Mouse (Mus musculus): ENCODE results near the gene Ctnna3. TPM values are rescaled to one million over a fixed set of nuclear protein-coding genes. Genes with fewer than 3 reads are reported as not detected.

Gene Ctnna3
- total RNA-seq, 2 experiments from 2014 or later = 4.0 to 4.4 TPM

DNA sequence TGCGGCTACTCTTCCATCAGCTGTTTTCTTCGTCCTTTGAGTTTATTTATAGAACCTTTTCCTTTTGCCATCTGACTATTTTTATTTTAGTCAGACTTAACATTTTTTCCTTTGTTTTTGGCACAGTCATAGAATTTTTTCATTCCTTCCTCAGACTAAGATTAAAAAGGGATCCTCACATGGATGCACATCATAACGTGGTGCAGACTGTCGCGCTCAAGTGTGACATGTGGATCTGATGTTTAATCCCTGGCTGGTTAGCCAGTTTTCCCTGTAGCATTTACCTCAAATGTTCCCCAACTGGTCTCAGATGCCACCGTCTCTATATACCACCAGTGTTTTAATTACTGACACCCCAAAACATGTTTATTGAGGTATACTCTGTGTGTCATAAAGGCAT is 246.4 kb downstream of the Ctnna3 start:
- no peak for DNase-seq (ENCODE audit: low spot score in 2 of 2)

DNA sequence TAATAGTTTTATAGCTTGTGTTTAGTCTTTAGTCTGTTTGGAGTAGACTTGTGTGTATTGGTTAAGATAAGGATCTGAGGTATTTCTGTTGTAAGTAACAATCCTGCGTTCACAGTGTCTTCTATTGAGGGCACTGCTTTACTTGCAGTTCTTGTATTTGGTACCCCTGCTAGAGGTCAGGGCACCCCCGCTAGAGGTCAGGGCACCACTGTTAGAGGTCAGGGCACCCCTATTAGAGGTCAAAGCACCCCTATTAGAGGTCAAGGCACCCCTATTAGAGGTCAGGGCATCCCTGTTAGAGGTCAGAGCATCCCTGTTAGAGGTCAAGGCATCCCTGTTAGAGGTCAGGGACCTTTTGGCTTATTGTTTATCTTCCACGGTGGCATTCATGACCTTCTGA is 259.3 kb downstream of the Ctnna3 start:
- no peak for DNase-seq (ENCODE audit: low spot score in 2 of 2)

DNA sequence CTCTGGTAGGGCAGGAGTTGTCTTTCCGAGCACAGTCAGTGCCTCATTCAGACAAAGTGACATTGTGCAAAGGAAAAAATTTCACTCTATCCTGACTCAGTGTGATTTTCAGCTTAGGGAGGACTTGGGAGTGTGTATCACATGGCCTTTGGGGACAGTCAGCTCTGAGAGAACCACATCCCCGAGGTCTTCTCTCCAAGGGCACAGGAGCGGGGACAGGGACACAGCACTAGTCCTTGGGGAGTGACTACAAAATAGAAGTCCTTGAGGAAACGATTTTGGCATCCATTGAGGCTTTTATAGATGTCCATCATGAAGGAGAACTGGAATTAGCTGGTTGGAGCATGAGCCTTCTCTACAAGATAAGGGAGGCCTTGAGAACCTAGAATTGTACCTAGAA is 259.8 kb downstream of the Ctnna3 start:
- DNase-seq (ENCODE audit: low spot score in 2 of 2) = no peak

DNA sequence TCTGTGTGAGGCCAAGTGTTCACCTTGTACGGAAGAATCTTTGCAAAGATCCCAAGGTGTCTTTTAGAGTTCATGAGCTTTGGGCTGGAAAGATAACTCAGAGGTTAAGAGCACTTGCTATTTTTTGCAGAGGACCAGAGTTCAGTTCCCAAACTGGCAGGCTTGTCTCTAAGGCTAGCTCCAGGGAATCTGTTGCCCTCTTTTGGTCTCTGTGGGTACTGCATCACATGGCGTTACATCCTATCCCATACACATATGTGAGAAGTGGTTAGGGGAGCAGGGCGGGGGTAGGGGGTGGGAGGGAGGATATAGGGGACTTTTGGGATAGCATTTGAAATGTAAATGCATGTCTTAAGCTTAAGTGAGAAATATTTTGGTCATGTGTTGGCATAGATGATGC is 262.1 kb downstream of the Ctnna3 start:
- no peak for DNase-seq (ENCODE audit: low spot score in 2 of 2)

DNA sequence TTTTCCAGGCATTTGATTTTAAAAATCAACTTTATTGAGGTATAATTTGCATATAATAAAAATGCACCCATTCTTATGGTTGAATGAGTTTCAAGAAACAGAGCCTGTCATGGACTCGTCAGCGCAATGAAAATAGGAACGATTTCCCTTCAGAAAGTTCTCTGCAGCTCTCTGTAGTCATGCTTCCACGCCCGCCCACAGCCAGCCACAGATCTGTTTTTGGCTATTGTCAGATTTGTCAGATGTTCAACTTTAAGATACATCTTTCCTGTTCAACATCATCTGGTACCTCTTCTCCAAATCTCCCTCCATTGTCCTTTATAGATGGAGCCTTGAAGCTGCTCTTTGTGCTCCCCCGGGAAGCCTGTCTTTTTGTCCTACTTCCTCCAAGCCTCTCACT is 280.3 kb downstream of the Ctnna3 start:
- no peak for DNase-seq (ENCODE audit: low spot score in 2 of 2)

DNA sequence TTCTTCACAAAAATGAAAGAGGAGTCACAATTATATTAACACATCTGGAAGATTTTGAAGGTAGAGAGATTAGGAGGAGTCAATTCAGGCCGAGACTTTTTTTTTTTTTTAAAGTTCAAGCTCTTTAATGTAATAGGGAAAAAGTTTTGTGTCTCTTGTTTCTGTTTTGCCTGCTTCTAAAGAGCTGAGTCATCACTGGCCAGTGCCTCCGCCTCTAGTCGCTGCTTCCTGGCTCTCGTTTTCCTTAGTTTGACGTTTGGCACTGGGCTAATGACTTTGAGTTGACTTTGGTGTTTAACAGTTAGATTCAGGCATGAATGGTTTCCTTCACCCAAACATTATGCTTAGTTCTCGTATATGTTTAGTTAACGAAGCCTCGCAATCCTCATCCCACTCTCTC is 282.6 kb downstream of the Ctnna3 start:
- DNase-seq (ENCODE audit: low spot score in 2 of 2) = no peak

DNA sequence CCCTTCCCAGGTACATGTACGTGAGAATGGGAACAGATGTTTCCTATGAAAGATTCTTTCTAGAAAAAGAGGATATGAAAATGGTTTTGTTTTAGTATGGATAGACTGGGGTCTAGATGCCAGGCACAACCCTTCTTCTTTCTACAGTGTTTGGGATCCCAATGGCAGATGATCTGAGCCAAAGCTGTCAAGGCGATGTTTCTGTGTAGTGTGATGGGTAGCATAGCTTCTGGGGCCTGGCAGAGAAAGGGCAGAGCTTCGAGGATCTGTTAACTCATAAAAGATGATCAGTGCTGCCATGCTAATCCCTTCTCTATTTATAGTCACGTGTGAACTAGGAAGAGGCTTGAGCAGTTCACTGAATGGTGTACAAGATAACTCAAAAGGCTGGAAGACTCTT is 284.3 kb downstream of the Ctnna3 start:
- DNase-seq (ENCODE audit: low spot score in 2 of 2) = no peak

DNA sequence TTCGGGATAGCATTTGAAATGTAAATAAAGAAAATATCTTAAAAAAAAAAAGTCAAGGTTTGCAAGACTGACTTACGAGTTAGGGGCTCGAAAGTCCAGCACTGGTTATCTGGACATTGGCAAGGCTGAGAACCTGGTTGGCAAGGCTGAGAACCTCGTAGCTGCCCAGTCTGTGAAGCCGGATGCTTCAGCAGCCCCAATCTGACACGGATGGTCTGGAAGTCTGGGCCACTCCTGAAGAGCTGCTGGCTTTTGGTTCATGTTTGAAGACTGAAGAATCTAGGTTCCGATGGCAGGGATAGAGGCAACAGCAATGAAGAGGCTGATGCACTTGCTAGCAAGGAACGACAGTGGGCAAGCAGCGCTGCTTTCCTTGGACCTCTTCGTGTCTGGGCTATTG is 339.0 kb downstream of the Ctnna3 start:
- DNase-seq (ENCODE audit: low spot score in 2 of 2) = no peak

DNA sequence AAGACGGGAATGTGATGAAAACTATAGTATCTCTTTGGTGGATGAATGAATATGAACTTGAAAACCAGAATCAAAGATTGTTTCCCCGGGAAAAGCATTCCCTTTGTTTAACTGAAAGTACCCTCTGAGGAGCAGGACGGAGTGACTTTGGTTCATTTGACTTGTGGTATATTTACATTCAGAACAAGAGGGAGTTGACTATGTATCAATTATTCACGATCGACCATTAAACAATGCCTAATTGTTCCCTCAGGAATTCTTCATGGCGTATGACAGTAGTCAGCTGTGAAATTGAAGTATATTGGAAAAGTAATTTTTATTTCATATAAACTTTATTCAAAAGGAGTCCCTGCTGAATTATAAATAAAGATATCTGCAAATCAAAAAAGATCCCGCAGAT is 341.8 kb downstream of the Ctnna3 start:
- DNase-seq (ENCODE audit: low spot score in 2 of 2) = no peak

DNA sequence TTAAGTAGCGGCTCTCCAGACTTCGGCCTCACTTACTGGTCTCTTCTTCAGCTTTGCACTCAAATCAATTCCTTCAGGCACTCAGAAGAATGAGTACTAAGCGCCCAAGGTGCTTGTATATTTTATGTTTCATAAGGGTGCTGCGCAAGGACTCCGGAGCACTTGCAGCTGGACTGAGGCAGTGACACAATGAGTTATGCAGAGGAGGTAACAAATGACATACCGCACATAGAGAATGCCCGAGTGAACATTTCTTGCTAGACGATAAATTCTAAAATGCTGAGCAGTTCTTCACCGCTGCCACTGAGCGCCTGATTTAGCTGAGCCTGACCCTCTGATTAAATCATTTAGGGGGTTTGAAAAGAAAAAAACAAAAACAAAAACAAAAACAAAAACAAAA is 342.2 kb downstream of the Ctnna3 start:
- no peak for DNase-seq (ENCODE audit: low spot score in 2 of 2)

DNA sequence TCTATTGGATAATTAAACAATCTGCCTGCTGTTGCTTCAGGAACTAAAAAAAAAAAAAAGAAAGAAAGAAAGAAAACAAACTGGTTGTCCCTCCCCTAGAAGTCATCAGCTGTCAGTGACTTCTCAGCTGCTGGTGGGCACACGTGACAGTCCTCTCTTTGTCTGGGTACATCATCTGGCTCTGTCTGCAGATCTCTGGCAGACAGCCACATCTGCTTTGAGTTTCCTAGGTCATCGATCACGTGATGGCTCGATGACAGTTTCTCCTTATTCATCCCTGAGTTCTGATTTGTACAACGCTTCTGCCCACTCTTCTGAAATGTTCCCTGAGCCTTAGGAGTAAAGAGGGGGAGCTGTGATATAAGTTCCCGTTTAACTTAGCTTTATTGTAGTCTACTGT is 352.1 kb downstream of the Ctnna3 start:
- DNase-seq (ENCODE audit: low spot score in 2 of 2) = no peak

DNA sequence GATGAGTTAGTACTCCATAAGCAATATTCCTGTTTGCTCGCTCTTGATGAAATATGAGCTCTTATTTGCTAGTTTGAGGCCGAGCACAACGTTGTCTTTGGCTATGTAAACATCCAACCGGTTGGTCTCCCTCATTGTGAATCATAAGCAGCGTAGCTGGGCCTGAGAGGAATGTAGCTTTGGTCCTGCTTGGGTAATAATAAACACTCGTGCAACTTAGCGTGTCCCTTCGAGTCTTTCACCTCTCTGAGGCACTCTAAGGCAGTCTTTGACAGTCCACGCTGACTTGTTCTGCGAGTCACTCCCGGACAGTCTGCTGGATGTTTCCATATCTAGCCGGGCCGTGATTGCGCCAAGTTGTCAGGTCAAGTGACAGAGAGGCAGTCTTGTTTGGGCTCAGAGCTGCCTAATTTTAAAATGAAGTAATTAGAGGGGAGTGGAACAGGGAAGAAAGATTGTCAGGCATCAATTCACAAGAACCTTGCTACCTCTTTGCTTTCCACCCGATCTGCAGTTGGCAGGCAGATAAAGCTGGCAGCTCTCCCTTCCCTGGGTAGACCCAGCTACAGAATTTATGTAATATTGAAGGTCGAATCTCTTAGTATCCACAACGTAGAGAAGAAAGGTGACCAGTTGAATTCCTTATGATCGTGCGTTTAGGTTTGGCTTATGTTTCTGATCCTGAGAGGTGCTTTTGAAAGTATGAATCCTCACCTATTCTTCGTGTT is 355.1 kb downstream of the Ctnna3 start:
- DNase-seq (ENCODE audit: low spot score in 2 of 2) = no peak

DNA sequence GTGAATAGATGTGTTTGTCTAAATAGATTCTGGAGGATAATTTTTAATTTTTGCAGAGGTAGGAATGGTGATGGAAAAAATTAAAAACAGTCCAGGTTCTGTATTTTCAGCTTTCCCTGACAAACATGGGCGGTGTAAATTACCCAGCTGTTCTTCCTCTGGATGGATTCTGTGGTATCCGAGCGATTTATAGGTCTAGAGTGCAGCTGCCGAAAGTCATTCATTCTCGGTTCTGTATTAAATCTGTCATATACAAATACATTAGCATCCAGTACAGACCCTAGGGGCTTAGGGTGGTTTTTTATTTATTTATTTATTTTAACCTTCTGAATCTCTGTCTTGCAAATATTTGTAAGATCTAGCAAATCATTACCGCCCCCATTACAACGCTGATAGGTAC is 356.5 kb downstream of the Ctnna3 start:
- no peak for DNase-seq (ENCODE audit: low spot score in 2 of 2)

DNA sequence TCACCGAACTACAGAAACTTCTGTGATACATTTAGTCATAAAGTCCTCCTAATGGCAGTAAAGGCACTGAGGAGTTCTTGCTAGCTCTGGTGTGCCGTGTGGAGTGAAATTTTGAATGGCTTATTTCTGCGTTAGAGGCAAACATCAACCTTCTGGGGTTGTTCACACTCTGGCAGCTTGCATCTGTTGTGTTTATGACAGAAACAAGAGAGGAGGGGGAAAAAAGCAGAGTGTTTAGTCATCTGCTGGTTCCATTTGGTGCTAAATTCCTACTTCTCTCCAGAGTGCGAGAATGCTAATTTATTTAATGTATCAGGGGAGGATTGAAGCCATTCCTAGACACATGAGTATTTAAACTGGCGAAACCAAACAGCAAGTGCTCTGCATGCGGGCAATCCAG is 374.0 kb downstream of the Ctnna3 start:
- DNase-seq (ENCODE audit: low spot score in 2 of 2) = no peak

DNA sequence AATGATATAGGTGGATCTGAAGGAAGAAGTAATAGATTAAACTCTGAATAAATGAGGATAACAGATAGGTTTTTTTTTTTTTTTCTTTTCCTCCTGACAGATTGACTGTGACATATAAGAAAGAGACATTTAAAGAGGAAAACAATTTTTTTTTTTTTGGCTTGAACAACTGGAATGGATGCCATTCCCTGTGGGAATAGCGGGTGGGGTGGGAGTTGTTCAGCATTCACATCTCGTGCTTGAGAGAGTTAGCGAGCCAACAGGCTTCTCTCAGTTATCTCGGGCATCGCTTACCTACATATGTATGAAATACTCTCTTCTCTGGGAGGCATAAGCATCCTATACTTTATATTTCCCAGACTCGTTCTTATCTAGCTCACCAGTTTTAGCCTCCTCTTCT is 375.7 kb downstream of the Ctnna3 start:
- no peak for DNase-seq (ENCODE audit: low spot score in 2 of 2)

DNA sequence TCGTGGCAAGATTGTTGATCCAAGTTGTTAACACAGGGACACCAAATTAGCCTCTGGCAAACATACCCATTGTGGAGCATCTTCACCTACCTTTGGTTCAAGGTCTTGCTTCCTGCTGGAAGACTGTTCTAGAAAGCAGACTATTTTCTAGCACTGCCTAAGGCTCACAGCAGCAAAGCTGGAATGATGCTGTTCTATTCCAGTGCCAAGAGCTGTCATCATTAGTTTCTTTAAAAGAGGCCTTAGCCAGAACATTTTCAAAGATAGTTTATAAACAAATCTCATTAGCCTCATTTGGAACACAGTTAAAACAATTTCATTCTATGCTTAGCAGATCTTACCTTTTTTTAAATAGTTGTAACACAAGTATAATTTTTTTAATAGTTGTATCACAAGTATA is 376.4 kb downstream of the Ctnna3 start:
- no peak for DNase-seq (ENCODE audit: low spot score in 2 of 2)

DNA sequence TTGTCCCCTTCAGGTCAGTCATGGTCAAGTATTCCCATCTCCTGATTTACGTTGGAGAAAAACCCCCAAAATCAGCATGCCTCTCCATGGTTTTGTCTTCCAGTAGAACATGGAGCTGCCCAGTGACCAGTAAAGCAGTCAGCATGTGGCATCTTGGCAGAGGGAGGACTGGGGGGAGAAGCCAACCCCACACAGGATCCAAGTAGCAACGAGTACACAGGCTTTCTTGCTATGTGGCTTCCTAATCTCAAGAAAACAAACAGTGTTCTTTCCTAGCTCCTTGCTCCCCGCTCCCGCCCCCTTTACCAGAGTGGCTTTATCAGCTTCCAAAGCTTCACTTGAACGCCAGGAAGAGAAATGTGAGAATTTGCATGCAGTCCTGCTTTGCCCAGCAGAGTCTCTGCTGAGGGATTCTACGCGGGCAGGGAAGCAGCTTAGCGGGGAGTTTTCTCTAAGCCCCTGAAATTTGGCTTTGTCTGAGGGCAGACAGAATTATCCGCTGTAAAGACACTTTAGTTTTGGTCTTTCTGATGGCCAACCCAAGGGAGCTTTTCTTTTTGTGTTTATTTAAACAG is 380.2 kb downstream of the Ctnna3 start:
- no peak for DNase-seq (ENCODE audit: low spot score in 2 of 2)

DNA sequence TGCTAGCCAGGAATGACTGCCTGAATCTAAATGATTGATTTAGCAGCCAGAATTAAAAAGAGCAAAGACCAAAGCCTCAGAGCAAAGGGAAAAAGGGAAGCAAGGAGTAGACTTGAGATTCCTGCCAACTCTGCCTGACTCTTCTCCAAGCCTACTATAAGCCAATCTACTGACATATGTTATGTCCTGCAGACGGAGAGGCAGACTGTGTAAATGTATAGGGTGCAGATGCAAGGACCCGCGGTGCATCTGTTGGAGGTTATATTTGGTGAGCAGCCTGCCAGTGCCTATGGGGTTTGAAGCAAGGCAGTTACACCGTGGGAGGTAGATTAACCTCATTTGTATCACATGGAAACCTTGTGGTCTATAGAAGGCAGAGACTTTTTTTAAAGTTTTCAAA is 409.1 kb downstream of the Ctnna3 start:
- DNase-seq (ENCODE audit: low spot score in 2 of 2) = no peak

DNA sequence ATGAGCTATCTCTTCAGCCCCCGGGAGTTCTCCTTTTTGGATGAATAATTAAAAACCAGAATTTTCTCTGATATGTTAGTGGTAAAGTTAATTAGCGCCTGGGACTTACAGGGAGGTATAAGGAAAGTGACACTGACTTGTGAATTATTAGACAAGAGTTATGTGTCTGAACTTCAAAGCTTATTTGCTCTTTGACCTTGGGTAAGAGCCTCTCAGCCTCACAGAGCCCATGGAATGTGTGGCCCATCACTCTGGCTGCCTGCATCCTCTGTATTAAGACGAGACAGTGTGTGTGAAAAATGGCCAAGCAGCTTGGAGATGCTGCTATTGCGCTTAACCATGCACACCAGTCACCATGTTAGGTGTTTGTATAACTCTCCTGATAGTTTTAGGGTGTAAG is 422.0 kb downstream of the Ctnna3 start:
- DNase-seq (ENCODE audit: low spot score in 2 of 2) = no peak

DNA sequence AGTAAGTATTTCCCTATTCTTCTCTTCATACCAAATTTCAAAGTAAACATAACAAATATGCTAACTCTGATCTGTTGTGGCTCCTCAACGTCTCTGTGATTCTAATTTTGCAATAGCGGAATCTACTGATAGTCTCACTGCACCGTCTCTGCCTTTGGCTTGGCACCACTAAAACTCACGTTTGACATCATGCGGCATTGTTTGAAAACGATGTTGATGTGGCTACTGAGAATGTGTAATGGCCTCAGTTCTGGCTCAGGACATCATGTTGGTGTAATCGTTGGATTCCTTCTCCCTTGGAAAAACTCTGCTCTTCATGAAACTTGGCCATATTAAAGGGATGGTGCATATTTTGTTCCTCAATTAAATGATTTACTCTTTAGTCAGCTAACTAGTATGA is 439.2 kb downstream of the Ctnna3 start:
- no peak for DNase-seq (ENCODE audit: low spot score in 2 of 2)

DNA sequence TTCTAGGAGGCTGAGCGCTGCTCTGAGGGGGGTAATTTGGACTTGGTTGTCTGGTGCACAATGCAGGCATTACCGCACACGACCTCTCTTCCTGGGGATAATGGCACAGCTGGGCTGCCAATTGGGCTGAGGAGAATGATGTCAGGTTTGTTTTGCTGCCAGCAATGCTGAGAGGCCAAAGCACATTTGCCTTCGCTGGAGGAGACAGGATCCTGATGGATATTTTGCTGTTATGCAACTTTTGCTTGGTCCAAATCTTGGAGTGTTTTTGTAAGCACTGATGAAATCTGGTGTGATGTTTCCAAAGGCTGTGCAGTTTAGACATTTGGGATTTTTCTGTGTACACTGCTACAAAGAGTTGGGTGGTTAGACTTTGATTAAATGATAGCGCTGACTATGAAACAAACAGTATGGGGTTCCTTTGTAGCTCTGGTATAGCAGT is 450.6 kb downstream of the Ctnna3 start:
- no peak for DNase-seq (ENCODE audit: low spot score in 2 of 2)

DNA sequence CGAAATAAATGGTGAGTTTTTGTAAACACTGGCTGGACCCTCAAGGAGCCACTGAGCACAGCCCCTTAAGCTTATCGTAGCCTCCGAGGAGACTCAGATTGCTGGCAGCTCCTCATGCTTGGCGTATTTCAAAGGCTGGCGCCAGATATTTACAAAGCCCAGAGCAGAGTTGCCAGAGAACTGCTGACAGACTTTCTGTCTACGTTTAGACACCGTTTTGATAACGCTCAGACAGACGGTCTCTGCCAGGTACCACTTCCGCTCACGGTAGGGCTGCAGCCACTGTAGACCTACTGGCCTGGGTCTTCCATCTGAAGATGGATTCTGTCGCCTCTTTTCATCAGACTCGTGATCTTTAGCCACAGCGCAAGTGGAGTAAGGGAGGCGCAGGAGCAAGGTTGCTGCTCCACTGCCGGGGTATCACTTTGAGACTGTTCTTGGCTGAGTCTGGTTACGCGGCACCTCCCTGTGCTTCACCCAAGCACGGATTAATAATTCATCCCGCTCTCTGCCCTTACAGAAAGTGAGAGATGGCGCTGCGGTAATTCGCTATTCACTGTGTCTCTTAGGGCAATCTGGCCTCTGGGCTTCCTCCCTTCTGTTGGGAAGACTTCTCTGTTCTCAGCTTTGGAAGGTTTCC is 456.7 kb downstream of the Ctnna3 start:
- no peak for DNase-seq (ENCODE audit: low spot score in 2 of 2)

DNA sequence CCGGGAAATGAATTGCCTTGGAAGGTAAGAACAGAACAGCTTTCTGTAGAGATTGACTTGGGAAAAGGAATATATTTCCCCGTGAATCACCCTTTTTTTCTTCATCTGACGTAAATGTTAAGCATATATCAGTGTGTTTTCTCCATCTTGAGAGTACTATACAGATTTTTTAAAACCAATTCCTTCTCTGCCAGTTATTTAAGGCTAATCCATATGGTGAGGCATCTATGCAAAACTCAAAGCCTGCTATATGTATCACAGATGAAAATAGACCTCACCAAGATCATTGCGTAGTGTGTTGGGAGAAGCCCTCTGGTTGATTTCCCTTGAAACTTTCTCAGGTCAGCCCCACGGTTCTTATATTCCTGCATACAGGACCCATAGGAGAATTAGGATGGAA is 464.7 kb downstream of the Ctnna3 start:
- DNase-seq (ENCODE audit: low spot score in 2 of 2) = no peak
